Mouse (Mus musculus) kidney, adult 18-20 months (tissue): Measurements from ENCODE around the gene Zzef1.
"Not testable (repeated sequence)": the region's sequence is repeated elsewhere in the genome, so short reads cannot be mapped to it uniquely, and the experiment has no call there.

ENCODE experiments used
- DNase-seq: peaks from one replicate; pipeline ENCODE4 v3.0.0; 2021

Zzef1 gene

GRCm38 (mm10) chr11:72795455-72796295, at the start of gene Zzef1, which contains the start of gene Cyb5d2:
TSS of gene Zzef1 (plus strand) at chr11:72796226.
TSS of gene Cyb5d2 (minus strand) at chr11:72796142.
- DNase-seq, result peak; percentile 94

GRCm38 (mm10) chr11:72751956-72752355, 44.1 kb upstream of the Zzef1 start:
- no peak for DNase-seq

- no peak for DNase-seq
Observed at GRCm38 (mm10) chr11:72758316-72758715, 37.7 kb upstream of the Zzef1 start.

- DNase-seq, result no peak
Observed at GRCm38 (mm10) chr11:72759581-72759980, 36.4 kb upstream of the Zzef1 start.

- DNase-seq, result no peak
Observed at GRCm38 (mm10) chr11:72760781-72761180, 35.2 kb upstream of the Zzef1 start.

- DNase-seq, result no peak
Observed at GRCm38 (mm10) chr11:72764270-72764669, 31.8 kb upstream of the Zzef1 start.

GRCm38 (mm10) chr11:72767716-72768115, 28.3 kb upstream of the Zzef1 start:
- DNase-seq, result no peak

- no peak for DNase-seq
Observed at GRCm38 (mm10) chr11:72769061-72769460, 27.0 kb upstream of the Zzef1 start.

- no peak for DNase-seq
Observed at GRCm38 (mm10) chr11:72770324-72770723, 25.7 kb upstream of the Zzef1 start.

- DNase-seq, result no peak
Observed at GRCm38 (mm10) chr11:72770816-72771215, 25.2 kb upstream of the Zzef1 start.

- no peak for DNase-seq
Observed at GRCm38 (mm10) chr11:72771461-72771860, 24.6 kb upstream of the Zzef1 start.

GRCm38 (mm10) chr11:72772611-72773010, 23.4 kb upstream of the Zzef1 start:
- not testable (repeated sequence) for DNase-seq

- DNase-seq, result no peak
Observed at GRCm38 (mm10) chr11:72778957-72779356, 17.1 kb upstream of the Zzef1 start.

GRCm38 (mm10) chr11:72782103-72782502, 13.9 kb upstream of the Zzef1 start:
- no peak for DNase-seq

GRCm38 (mm10) chr11:72782503-72782902, 13.5 kb upstream of the Zzef1 start:
- no peak for DNase-seq

GRCm38 (mm10) chr11:72792033-72792432, 4.0 kb upstream of the Zzef1 start:
- no peak for DNase-seq

GRCm38 (mm10) chr11:72795149-72795454, 924 bp upstream of the Zzef1 start:
- no peak for DNase-seq

GRCm38 (mm10) chr11:72796296-72796687, 266 bp downstream of the Zzef1 start:
- no peak for DNase-seq

- no peak for DNase-seq
Observed at GRCm38 (mm10) chr11:72796773-72797338, 830 bp downstream of the Zzef1 start.

- DNase-seq, result no peak
Observed at GRCm38 (mm10) chr11:72798112-72798511, 2.1 kb downstream of the Zzef1 start.

GRCm38 (mm10) chr11:72801182-72801581, 5.2 kb downstream of the Zzef1 start:
- DNase-seq, result no peak

- no peak for DNase-seq
Observed at GRCm38 (mm10) chr11:72803038-72803437, 7.0 kb downstream of the Zzef1 start.

GRCm38 (mm10) chr11:72804586-72804985, 8.6 kb downstream of the Zzef1 start:
- no peak for DNase-seq

GRCm38 (mm10) chr11:72805232-72805631, 9.2 kb downstream of the Zzef1 start:
- DNase-seq, result no peak

- no peak for DNase-seq
Observed at GRCm38 (mm10) chr11:72806556-72806955, 10.5 kb downstream of the Zzef1 start.
